Mouse (Mus musculus): ENCODE data around the gene Morn1.

- TF ChIP-seq POLR2A (IDR thresholded peaks at IDR 0.05; ENCODE audit: borderline replicate concordance, control insufficient read depth, low read depth, low read length) (no peak), CTCF (IDR thresholded peaks at IDR 0.05; ENCODE audit: control insufficient read depth, insufficient read depth, low read length) (no peak)
Measured at GRCm38 (mm10) chr4:155122444-155123040, 36.2 kb downstream of the Morn1 start.

Measured in bone marrow, adult 2 months (tissue).